Mouse (Mus musculus) ES-E14 (cell line): Measurements from ENCODE around the gene Bmper.

Source experiments
- CHD2 ChIP-seq: IDR thresholded peaks from 2 replicates; pipeline ENCODE4 v1.6.1; 2014; ENCODE audit warnings: mild to moderate bottlenecking, low read depth, low read length, inconsistent platforms
- MAFK ChIP-seq: IDR thresholded peaks from 2 replicates; pipeline ENCODE4 v1.6.1; 2014; ENCODE audit warnings: mild to moderate bottlenecking, low read depth, low read length, inconsistent platforms; ENCODE audit not compliant: insufficient read depth
- ZNF384 ChIP-seq: IDR thresholded peaks from 2 replicates; pipeline ENCODE4 v1.6.1; 2012; ENCODE audit warnings: low read depth, low read length, inconsistent platforms

DNA sequence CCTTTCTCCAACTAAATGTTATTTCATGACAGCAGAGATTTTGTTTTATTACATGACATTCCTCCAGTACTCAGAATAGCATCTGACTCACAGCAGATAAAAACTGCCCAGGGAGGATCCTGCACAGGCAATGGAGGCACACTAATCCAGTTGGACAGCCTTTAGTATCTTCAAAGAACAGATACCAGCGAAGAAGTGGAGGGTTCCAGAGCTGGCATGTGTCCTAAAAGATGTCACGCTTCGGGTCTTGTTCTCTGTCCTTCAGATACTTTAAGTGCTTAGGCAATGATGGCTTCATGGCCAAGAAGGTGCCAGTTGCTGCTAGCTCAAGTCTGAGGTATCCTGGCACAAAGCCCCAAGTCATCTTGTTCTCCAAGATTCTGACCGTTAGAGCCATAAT lies 272.5 kb downstream of the Bmper start:
- TF ChIP-seq MAFK = no peak
- TF ChIP-seq CHD2 = no peak
- no peak for TF ChIP-seq ZNF384
